Mouse (Mus musculus) central nervous system, embryonic 11.5 days (tissue): ENCODE results near the gene Gpr179. TPM values are rescaled to one million over a fixed set of nuclear protein-coding genes. Genes with fewer than 3 reads are reported as not detected.

Experiments
- polyA plus RNA-seq: library from polyadenylated mRNA; depleted of rRNA; stranded (reverse); fragments of >200 nt; gene quantifications from 2 replicates; pipeline ENCODE4 v1.2.3, GENCODE M21; 2012; rRNA removed

Gpr179 gene
- 0.09 and 0.10 TPM in 2 replicates for polyA plus RNA-seq

GRCm38 (mm10) chr11:97352027-97352684, at the start of gene Gpr179:
TSS of gene Gpr179 (minus strand) at chr11:97352077.

GRCm38 (mm10) chr11:97361948-97362648, 10.2 kb upstream of the Gpr179 start, which contains the start of gene Socs7:
TSS of gene Socs7 (plus strand) at chr11:97362551.

GRCm38 (mm10) chr11:97315504-97316503, 36.1 kb downstream of the Gpr179 start, which contains the start of gene Mrpl45:
TSS of gene Mrpl45 (plus strand) at chr11:97315716.

Other genes with a start within 250 kb of the Gpr179 start
- 0.04 and 0.16 TPM in 2 replicates for gene Tbx21, start 236.7 kb downstream of the Gpr179 start, polyA plus RNA-seq
- 27.4 and 27.7 TPM in 2 replicates for gene Tbkbp1, start 200.6 kb downstream of the Gpr179 start, polyA plus RNA-seq
- gene Kpnb1, start 164.2 kb downstream of the Gpr179 start, polyA plus RNA-seq = 237 and 490 TPM in 2 replicates
- 81.0 and 102 TPM in 2 replicates for gene Npepps, start 71.4 kb downstream of the Gpr179 start, polyA plus RNA-seq
- 31.7 and 35.2 TPM in 2 replicates for gene Mrpl45, start 36.4 kb downstream of the Gpr179 start, polyA plus RNA-seq
- gene Socs7, start 10.5 kb upstream of the Gpr179 start, polyA plus RNA-seq = 19.8 and 23.3 TPM in 2 replicates
- 14.1 and 16.5 TPM in 2 replicates for gene Arhgap23, start 63.5 kb upstream of the Gpr179 start, polyA plus RNA-seq
- gene 4933428G20Rik, start 148.3 kb upstream of the Gpr179 start, polyA plus RNA-seq = 0.12 TPM in 1 of 2 replicates, not detected in the other
- 12.5 and 17.5 TPM in 2 replicates for gene Srcin1, start 224.1 kb upstream of the Gpr179 start, polyA plus RNA-seq